Mouse (Mus musculus) midbrain, embryonic 16.5 days (tissue): ENCODE data around the gene Arl4c. TPM values are rescaled to one million over a fixed set of nuclear protein-coding genes. Genes with fewer than 3 reads are reported as not detected.

Experiments used
- ATAC-seq: fragments of 200-750 bp; cut with Nextera tagmentation; 2 replicates; pipeline ENCODE4 v1.8.0; 2017; ENCODE audit warnings: moderate TSS enrichment
- H3K27ac ChIP-seq: fragments of 300-500 bp; sonication (generic); 2 replicates; pipeline ENCODE4 v1.5.1; 2014; ENCODE audit warnings: mild to moderate bottlenecking, low read length, mixed read lengths
- H3K27me3 ChIP-seq: fragments of 300-500 bp; sonication (generic); 2 replicates; pipeline ENCODE4 v1.6.1; 2014; ENCODE audit warnings: low read depth, low read length, mixed read lengths; ENCODE audit not compliant: control insufficient read depth, insufficient read depth
- H3K36me3 ChIP-seq: fragments of 300-500 bp; sonication (generic); 2 replicates; pipeline ENCODE4 v1.6.1; 2014; ENCODE audit warnings: mild to moderate bottlenecking, low read length, moderate library complexity, mixed read lengths; ENCODE audit not compliant: control insufficient read depth, insufficient read depth
- H3K4me1 ChIP-seq: fragments of 300-500 bp; sonication (generic); 2 replicates; pipeline ENCODE4 v1.6.1; 2014; ENCODE audit warnings: mild to moderate bottlenecking, low read length, mixed read lengths; ENCODE audit not compliant: control insufficient read depth, insufficient read depth
- H3K4me2 ChIP-seq: fragments of 300-500 bp; sonication (generic); 2 replicates; pipeline ENCODE4 v1.6.1; 2014; ENCODE audit warnings: mild to moderate bottlenecking, low read length, mixed read lengths
- H3K4me3 ChIP-seq: fragments of 300-500 bp; sonication (generic); 2 replicates; pipeline ENCODE4 v1.5.1; 2014; ENCODE audit warnings: low read depth, mild to moderate bottlenecking, low read length, moderate library complexity, mixed read lengths
- H3K9ac ChIP-seq: fragments of 300-500 bp; sonication (generic); 2 replicates; pipeline ENCODE4 v1.6.1; 2014; ENCODE audit warnings: low read depth, low read length, mixed read lengths
- H3K9me3 ChIP-seq: fragments of 300-500 bp; sonication (generic); replicated peaks from 2 replicates; pipeline ENCODE4 v1.6.1; 2014; ENCODE audit warnings: mild to moderate bottlenecking, low read length, mixed read lengths; ENCODE audit not compliant: control insufficient read depth, poor library complexity, severe bottlenecking
- WGBS: fragments of 180-500 bp; shearing (Covaris S2); extraction: QIAGEN DNeasy Blood & Tissue Kit; methylation state at CpG from one replicate; pipeline ENCODE4 v1.1.7; 2014; 5-methylcytosine and 5-hydroxymethylcytosine counted together
- polyA plus RNA-seq: library from polyadenylated mRNA; unstranded; fragments of >200 nt; fragmentation: Nextera tagmentation; extraction: Ambion mirVana; gene quantifications from 2 replicates; pipeline ENCODE4 v1.2.1, GENCODE M21; 2015

Arl4c gene
- polyA plus RNA-seq, 1 experiment from 2014 or later: 54.6 TPM

DNA sequence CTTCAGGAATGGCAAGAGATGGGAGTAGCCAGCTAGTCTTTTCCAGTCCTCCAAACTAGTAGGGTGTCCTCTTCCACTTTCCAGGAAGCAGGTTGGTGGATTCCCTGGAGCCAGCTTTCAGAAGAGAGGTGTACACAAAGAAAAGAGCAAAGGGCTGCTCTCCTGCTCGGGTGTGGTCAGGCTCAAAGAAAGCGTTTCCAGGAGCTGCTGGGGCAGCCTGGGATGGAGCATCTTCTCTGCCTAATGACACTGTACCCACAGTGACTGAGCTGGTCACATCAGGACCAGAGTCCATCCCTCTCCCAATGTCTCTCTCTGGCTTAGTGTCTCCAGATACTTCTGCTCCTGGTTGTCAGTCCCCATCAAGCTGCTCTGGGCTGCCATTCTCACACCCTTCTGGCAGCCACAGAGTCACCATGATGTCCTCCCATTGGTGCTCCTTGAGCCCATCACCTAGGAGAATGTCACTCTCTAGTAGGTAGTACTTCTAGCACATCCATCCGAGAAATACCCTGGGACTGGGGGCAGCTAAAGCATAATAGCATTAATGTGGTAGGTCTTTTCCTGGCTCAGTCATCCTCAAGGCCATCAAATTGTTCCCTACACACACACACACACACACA is 46.4 kb downstream of the Arl4c start:
- Histone ChIP-seq H3K4me2 (no peak overlapping the region), H3K4me3 (no peak overlapping the region), H3K36me3 (no peaks in the 10 kb centered on the region), H3K27me3 (no peaks in the 10 kb centered on the region), H3K9ac (no peak overlapping the region), H3K27ac (no peak overlapping the region), H3K9me3 (no peaks in the 10 kb centered on the region), H3K4me1 (no peaks in the 10 kb centered on the region)
- ATAC-seq: no peak
- 85% methylated on average over 3 of the region's 3 CpGs for WGBS

DNA sequence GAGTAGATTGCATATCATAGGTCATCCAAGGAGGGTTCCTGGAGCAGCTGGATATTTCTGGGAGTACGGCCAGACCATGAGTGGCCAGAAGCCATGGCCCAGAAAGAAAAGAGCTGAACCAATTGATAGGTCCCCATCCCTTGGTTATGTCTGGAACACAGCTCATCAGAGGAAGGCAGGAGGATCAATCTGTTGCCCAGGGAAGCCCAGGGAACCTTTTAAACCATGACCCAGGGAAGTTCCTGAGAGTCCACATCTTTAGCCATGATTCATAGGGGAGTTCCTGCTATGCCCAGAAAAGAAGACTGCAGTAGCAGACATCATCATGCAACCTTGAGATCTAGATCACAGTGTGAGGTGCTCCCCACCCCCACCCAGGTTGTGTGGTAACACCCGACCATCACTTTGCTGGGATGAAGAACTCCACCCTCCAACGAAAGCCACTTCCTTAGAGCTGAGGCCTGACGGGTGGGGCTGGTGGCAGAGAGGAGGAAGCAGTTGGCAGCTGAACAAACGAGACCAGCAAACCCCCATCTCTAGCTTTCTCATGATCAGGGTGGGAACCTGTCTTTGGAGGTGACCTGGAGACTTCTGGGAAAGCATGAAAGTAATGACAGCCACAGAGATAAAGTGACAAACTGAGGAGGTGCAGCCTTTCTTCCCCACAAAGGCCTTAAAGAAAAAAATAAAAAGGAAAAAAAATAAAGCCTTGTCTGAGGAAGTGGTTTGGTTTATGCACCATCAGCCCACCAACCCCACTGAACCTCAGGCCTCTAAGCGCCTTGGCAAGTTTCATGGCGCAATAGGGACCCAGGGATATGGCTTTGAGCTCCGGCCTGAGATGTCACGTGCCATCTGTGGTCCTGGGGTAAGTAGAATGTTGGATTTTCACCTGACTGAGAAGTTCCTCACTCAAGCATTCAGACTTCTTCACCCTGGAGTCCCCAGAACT is 47.2 kb downstream of the Arl4c start:
- no peak overlapping the region for H3K4me2 ChIP-seq
- no peak overlapping the region for H3K9ac ChIP-seq
- H3K36me3 ChIP-seq: no peaks in the 10 kb centered on the region
- H3K27me3 ChIP-seq: no peaks in the 10 kb centered on the region
- no peak for ATAC-seq
- H3K9me3 ChIP-seq: no peaks in the 10 kb centered on the region
- no peak overlapping the region for H3K4me3 ChIP-seq
- 86% methylated on average over 9 of the region's 9 CpGs for WGBS
- H3K27ac ChIP-seq: no peak overlapping the region
- no peaks in the 10 kb centered on the region for H3K4me1 ChIP-seq

GRCm38 (mm10) chr1:88653614-88654520 is 48.2 kb downstream of the Arl4c start:
- H3K4me1 ChIP-seq: no peaks in the 10 kb centered on the region
- H3K4me2 ChIP-seq: no peak overlapping the region
- no peaks in the 10 kb centered on the region for H3K9me3 ChIP-seq
- no peaks in the 10 kb centered on the region for H3K27me3 ChIP-seq
- ATAC-seq: no peak
- H3K4me3 ChIP-seq: no peak overlapping the region
- no peak overlapping the region for H3K9ac ChIP-seq
- H3K36me3 ChIP-seq: no peaks in the 10 kb centered on the region
- 91% methylated on average over 7 of the region's 7 CpGs for WGBS
- H3K27ac ChIP-seq: no peak overlapping the region

GRCm38 (mm10) chr1:88652682-88653081 is 49.3 kb downstream of the Arl4c start:
- WGBS: 97% methylated on average over 8 of the region's 8 CpGs
- no peaks in the 10 kb centered on the region for H3K27me3 ChIP-seq
- no peaks in the 10 kb centered on the region for H3K36me3 ChIP-seq
- H3K4me3 ChIP-seq: no peak overlapping the region
- no peaks in the 10 kb centered on the region for H3K4me1 ChIP-seq
- ATAC-seq: no peak
- H3K9me3 ChIP-seq: no peaks in the 10 kb centered on the region
- no peak overlapping the region for H3K4me2 ChIP-seq
- H3K27ac ChIP-seq: no peak overlapping the region
- H3K9ac ChIP-seq: no peak overlapping the region

DNA sequence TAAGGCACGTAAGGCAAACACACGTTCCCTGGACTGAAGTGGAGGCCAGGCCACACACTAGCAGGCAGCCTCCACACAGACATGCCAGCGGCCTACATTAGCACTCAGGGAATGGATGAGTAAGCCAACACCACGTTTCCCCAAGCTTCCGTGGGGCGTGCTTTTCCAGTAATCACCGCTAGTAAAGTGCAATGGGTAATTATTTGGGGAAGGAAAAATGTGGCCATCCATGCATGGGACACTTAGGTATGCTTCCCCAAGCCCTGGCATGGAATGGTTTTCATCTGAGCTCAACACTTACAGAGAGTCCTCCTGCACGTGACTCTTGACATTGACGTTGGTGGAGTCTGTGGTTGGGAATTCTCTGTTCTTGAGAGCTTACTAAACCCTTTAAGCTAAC is 50.4 kb downstream of the Arl4c start:
- ATAC-seq: no peak
- H3K36me3 ChIP-seq: no peaks in the 10 kb centered on the region
- no peaks in the 10 kb centered on the region for H3K27me3 ChIP-seq
- WGBS: 82% methylated on average over 9 of the region's 9 CpGs
- no peak overlapping the region for H3K9ac ChIP-seq
- no peak overlapping the region for H3K4me3 ChIP-seq
- no peak overlapping the region for H3K4me2 ChIP-seq
- H3K27ac ChIP-seq: no peak overlapping the region
- H3K4me1 ChIP-seq: no peaks in the 10 kb centered on the region
- no peaks in the 10 kb centered on the region for H3K9me3 ChIP-seq

GRCm38 (mm10) chr1:88648742-88649141 is 53.3 kb downstream of the Arl4c start:
- 96% methylated on average over 4 of the region's 4 CpGs for WGBS
- Histone ChIP-seq H3K27ac (no peak overlapping the region), H3K27me3 (no peaks in the 10 kb centered on the region), H3K4me1 (no peaks in the 10 kb centered on the region), H3K36me3 (no peaks in the 10 kb centered on the region), H3K4me2 (no peak overlapping the region), H3K4me3 (no peak overlapping the region), H3K9me3 (no peaks in the 10 kb centered on the region), H3K9ac (no peak overlapping the region)
- ATAC-seq: no peak

DNA sequence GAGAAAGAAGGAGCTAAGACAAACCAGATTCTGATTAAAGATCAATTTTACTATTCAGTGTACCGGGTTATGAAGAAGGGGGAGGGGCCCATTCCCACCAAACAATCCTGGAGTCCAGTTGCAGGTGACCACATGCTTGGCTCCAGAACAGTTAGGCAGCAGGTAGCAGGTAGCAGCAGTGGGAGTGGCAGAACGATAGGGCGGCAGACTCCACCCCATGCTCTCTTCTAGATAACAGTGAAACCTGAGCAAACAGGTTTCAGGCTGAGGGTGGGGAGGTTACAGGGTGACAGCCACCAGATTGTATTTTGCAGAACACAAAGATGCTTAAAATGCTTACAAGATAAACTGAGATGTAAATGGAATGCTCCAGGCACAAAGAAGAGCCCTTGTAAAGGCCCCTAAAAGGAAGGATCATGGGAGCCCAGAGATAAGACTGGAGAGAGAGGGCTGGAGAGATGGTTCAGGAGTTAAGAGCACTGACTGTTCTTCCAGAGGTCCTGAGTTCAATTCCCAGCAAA is 56.4 kb downstream of the Arl4c start:
- H3K27me3 ChIP-seq: no peaks in the 10 kb centered on the region
- no peak overlapping the region for H3K4me3 ChIP-seq
- no peaks in the 10 kb centered on the region for H3K4me1 ChIP-seq
- no peak overlapping the region for H3K9ac ChIP-seq
- H3K4me2 ChIP-seq: no peak overlapping the region
- ATAC-seq: no peak
- no peak overlapping the region for H3K27ac ChIP-seq
- WGBS: 79% methylated on average over 3 of the region's 3 CpGs
- H3K9me3 ChIP-seq: no peaks in the 10 kb centered on the region
- no peaks in the 10 kb centered on the region for H3K36me3 ChIP-seq

- Histone ChIP-seq H3K9ac (no peak overlapping the region), H3K27ac (no peak overlapping the region), H3K4me2 (no peak overlapping the region), H3K27me3 (no peaks in the 10 kb centered on the region), H3K9me3 (no peaks in the 10 kb centered on the region), H3K4me3 (no peak overlapping the region), H3K4me1 (no peaks in the 10 kb centered on the region; the same call in 1 of the 2 replicates), H3K36me3 (no peaks in the 10 kb centered on the region)
- no peak for ATAC-seq
- 91% methylated on average over 5 of the region's 5 CpGs for WGBS
Measured at GRCm38 (mm10) chr1:88644417-88644816, 57.6 kb downstream of the Arl4c start.
